Mouse (Mus musculus) CH12.LX (cell line): ENCODE measurements around the gene Clec1a.

Source experiments
- CTCF ChIP-seq, 2 experiments: IDR thresholded peaks in 1 of 2; conservative IDR thresholded peaks in 1 of 2; 2 replicates each; pipeline ENCODE4 v1.5.1; 2011 to 2012; ENCODE audit warnings: low read depth in 2 of 2, low read length in 2 of 2, improper control_type of control experiment in 1 of 2, inconsistent platforms in 1 of 2, mild to moderate bottlenecking in 1 of 2, moderate library complexity in 1 of 2
- MAFK ChIP-seq: IDR thresholded peaks from 2 replicates; pipeline ENCODE4 v1.6.1; 2011; ENCODE audit warnings: low read length, improper control_type of control experiment; ENCODE audit not compliant: insufficient replicate concordance
- NRF1 ChIP-seq: IDR thresholded peaks from 2 replicates; pipeline ENCODE4 v1.6.1; 2014; ENCODE audit warnings: low read depth, mild to moderate bottlenecking, inconsistent platforms, low read length, improper control_type of control experiment, moderate library complexity
- RCOR1 ChIP-seq: conservative IDR thresholded peaks from 2 replicates; pipeline ENCODE4 v1.6.1; 2012; ENCODE audit warnings: low read depth, mild to moderate bottlenecking, inconsistent platforms, low read length, improper control_type of control experiment
- TCF12 ChIP-seq: IDR thresholded peaks from 2 replicates; pipeline ENCODE4 v1.6.1; 2014; ENCODE audit warnings: low read depth, mild to moderate bottlenecking, inconsistent platforms, low read length, improper control_type of control experiment
- ZKSCAN1 ChIP-seq: IDR thresholded peaks from 2 replicates; pipeline ENCODE4 v1.6.1; 2012; ENCODE audit warnings: low read depth, inconsistent platforms, low read length, improper control_type of control experiment, borderline replicate concordance

DNA sequence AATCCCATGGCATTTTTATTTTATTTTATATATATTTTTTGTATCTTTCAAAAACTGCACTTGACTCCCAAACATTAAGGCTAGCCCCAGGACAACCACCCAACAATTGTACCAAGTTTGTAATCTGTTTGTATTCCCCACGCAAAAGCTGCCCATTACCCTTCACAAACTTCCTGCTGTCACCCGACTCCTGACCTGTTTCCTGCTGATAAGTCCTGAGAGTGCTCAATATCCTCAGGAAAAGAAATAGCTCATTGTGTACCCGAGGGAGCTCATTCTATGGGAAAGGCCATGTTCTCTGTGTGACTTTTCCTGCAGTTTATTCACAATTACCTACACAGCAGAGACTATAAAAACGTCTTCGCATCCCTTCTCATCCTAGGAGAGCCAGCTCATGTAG is 26.0 kb downstream of the Clec1a start:
- TF ChIP-seq TCF12 (no peak), CTCF (conservative IDR thresholded peaks at IDR 0.05 in 1 of 2, IDR thresholded peaks at IDR 0.05 in 1 of 2; ENCODE audit: low read depth in 2 of 2, low read length in 2 of 2) (no peak), NRF1 (no peak), RCOR1 (no peak), ZKSCAN1 (no peak), MAFK (no peak)
